Mouse (Mus musculus) thymus, postnatal 25 days (tissue): ENCODE measurements around the gene Mrps18b.
A peak's percentile ranks its signal among the peaks of the same experiment; 100 is the strongest.

Source experiments
- DNase-seq: peaks from one replicate; pipeline ENCODE4 v3.0.0; 2022

The Mrps18b gene

DNA sequence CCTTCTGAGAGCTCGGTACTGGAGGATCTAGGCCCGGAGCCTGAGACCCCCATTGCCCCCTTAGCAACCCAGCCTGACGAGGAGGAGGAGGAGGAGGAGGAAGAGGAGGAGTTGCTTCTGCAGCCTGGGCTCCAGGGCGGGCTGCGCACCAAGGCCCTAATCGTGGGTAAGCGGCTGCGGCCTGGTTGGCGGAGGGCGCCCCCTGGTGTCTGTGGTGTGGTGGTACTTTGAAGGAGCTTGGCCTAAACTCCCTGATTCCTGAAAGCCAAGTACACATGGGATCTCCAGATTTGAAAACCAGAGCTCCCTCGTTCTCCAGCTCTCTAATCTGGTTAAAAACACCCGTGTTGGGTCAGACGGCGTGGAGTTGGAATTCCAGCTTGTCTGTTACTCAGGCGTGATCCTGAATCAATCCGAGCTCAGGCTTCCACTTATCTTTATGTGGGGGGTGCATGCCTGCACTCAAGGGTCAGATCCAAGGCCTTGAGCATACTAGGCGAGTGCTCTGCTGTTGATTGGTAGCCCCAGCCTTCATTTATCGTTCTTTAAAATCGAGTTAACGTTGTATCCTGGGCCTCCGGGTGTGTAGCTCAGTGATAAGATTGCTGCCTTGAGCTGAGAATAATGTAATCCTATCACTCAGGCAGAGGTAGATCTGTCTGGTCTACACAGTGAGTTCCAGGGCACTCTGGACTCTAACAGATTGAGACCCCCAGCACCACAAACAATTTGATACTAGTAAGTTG, 42.2 kb downstream of the Mrps18b start:
- DNase-seq = peak; percentile 91

DNA sequence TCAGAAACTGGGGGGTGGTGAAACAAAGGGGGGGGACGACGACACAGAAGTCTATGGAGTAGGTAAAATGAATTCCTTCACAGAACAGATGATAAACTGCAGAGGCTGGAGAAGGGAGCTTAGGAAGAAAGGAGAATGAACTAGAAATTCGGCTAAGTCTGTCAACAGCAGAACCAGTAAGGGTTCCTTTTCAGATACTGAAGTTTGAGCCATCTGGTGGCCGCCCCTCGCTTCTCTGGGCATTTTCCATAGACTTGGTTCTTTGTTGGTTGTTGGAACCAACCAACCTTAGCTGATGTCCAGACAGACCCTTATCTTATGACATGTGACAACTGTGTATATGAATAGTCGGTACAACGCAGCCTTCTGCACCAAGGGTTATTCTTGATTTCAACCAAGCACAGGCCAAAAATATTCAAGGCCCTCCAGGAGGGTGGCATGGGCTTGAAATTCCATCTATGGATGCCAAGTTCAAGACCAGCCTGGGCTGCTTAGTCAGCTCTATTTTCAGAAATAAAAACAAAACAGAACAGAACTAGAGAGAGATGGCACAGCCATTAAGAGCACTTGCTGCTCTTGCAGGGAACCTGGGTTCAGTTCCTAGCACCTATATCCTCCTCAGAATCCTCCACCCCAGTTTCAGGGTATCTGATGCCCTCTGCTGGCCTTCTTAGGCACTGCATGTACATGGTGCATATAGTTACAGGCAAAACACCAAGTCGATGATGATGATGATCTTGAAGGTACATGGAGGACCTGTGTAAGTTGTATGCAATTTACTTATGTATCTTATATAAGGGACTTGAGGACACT, 45.1 kb downstream of the Mrps18b start:
- DNase-seq = peak; percentile 58

DNA sequence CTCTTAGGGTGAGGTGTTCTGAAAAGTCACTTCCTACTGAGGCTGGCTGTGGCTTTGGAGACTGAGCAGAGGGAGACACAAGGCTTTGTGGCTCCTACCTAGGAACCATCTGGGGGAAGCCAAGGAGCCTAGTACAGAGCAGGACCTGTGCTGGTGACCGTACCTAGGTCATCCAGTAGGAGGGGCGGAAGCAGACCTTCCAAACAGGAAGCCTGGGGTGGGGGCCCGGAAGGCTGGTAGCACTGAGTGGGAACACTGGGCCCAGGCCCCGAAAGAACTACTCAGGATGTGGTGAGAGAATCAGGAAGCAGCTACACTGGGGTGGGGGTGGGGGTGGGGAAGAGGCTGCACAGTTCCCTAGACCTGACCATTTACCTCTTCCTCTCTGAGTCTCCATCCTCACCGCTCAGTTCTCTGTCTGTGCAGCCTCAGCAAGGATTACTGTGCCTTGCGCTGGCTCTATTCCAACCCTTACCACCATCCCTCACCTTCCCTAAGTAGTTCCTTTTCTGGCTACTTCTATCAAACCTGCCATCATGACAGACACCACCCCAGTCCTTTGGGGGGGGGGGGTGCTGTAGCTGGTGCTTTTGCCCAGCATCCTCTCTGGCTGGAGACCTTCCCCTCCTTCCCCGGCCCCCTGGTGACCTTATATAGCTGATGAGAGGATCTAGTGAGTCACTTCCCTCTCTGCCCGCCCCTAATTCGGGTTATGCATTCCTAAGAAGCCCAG, 45.9 kb downstream of the Mrps18b start:
- DNase-seq = peak; percentile 89

DNA sequence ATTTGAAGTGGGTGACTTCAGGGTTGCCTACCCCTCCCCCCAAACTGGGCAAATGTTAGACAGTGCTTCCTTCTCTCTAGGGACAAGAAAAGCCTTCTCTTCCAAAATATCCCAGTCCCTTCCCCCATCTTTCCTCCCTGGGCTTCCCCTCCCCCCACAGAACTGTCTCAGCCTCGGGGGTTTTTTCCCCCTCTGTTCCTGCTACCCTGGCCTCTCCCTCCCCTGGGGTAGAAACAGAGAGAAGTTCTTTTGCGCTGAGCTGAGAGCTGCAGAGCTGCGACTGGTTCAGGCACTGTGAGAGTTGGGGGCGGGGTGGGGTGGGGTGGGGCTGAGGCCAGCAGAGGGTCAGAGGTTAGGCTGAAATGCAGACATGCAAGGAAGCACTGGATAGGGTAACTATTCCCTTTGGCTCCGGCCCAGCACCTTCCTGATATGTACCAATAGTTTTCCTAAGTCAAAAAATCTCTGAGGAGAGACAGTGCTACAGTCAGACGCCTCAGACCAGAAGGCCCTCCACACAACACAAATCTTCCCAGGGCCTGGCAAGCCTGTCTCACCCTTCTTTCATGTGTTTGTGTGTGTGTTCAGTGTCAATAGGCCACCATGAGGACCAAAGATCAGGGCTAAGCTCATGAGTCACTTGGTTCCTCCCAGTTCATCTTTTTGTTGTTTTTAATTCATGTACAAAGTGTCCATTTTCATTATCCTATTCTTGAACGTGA, 46.7 kb downstream of the Mrps18b start:
- peak; percentile 64 for DNase-seq

DNA sequence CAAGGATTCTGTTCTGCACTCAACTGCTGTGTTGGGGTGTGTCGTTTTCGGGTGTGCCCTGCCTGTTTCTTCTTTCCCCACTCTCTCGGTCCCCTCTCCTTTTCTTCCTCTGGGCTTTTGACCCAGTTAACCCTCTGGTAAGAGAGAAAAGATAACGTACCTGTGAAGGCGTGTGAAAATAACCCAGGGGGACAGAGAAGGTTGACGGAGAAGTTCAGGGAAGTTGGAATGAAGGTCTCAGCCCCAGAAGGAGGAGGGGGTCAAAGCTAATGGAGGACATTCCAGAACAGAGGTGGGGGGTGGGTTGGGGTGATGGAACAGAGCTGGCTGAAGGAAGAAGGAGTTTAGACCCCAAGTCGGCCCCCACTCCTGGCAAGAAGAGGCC, 47.2 kb downstream of the Mrps18b start:
- peak; percentile 39 for DNase-seq

DNA sequence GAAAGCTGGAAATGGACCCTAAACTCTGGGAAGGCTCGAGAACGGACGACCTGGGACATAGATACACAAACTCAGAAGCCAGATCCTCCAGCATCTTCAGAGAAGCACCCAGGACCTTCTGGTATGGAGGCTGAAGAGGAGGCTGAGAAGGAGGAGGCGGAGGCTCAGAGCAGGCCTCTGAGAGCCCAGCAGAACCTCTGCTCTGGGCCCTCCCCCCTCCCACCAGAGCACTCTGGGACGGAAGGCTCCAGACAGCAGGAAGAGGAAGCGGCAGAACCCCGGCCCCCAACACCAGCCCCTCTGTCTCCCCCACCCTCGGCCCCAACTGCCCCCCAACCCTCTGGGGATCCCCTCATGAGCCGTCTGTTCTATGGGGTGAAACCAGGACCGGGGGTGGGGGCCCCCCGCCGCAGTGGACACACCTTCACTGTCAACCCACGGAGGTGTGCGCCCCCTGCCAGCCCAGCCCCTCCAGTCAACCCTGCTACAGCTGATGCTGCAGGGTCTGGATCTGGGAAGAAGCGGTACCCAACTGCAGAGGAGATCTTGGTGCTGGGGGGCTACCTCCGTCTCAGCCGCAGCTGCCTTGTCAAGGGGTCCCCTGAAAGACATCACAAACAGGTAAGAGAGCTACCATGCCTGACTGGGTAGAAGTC, 47.9 kb downstream of the Mrps18b start:
- peak; percentile 73 for DNase-seq

DNA sequence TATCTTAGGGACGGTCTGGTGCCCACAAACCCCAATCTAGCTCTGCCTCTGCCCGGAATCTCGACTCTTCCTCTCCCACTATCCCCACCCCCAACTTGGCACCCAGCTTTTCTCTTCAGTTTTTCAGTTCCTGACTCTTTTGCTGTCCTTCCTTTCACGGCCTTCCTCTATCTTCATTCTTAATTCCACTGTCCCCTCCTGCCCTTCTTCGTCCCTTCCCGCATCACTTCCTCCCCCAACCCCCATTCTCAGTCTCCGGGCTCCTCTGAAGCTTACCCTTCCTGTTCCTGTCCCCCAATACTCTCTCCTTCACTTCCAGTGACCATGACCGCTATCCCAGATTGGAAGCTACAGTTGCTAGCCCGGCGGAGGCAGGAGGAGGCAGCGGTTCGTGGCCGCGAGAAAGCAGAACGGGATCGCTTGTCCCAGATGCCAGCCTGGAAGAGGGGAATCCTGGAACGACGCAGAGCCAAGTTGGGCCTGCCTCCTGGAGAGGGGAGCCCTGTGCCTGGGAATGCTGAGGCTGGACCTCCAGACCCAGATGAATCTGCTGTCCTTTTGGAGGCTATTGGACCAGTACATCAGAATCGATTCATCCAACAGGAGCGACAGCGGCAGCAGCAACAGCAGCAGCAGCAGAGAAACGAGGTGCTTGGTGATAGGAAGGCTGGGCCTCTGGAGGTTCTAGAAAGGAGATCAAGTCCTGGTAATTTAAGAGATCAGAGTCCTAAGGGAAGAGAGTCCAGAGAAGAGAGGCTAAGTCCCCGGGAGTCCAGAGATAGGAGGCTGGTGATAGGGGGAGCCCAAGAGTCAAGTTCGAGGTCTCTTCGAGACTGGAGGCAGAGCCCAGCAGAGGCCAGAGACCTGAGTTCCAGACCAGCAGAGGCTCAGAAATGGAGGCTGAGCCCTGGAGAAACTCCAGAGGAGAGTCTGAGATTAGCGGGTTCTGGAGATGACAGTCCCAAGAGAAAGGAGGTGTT, 49.0 kb downstream of the Mrps18b start:
- DNase-seq = peak; percentile 71

DNA sequence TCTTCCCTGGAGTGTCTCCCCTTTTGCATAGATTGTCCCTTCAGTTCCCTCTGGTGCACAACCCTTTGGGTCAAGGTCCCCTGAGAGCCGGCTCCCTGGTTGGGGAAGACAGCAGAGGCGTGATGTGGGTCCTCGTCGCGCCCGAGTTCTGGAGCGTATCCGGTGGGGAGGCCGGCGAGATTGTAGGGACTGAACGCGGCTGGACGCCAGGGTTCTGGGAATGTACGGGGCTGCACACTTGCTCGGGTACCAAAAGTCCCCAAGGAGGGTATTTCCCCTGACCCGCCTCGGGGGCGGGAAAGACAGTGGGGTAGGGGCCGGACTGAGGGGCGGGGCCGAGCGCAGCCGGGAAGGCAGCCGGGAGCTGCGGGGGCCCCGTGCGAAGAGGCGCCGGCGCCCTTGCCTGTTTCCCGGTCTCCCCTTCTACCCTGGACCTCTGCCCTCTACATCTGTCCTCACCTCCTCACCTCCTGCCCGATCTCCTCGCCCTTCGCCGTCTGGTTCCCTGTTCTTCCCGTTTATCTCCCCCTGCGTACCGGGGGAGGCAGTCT, 49.8 kb downstream of the Mrps18b start:
- peak; percentile 63 for DNase-seq

DNA sequence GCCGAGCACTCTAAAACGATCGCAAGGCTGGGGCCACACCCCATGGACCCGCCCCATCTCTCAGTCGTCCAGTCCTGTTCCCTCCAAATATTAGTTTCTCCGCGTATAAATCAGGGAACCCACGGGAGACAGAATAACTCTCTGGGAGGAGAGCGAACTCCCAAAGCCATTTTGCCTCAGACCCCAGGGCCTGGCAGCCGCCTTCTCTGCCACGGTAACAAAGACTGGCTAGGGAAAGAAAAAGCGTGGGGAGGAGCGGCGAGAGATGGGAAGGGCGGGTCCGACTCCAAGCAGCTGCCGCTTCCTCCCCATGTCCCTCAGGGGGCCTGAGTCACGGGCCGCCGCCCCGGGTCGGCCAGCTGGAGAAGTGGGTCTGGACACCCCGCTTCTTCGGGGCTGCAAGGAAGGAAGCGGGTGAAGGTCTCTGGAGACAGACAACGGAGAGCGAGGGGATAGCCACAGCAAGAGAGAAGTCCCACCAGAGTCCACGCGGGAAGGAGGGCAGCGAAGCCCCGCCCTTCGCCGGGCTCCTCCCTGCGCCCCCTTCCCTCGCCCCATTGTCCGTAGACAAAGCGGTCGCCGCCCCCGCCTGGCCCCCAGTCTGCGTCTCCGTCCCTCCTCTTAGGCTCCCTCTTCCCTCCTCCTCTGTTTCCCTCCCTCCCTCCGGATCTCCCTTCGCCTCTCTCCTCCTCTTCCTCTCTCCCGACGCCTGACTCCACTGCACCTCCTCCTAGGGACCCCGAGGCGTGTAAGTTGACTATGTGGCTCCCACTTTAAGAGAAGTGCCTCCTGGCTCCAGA, 50.5 kb downstream of the Mrps18b start, which contains the start of gene Ppp1r18:
Ppp1r18 (plus strand) TSS at position 113 of the 800 bp plus-strand sequence.
- peak; percentile 50 for DNase-seq

DNA sequence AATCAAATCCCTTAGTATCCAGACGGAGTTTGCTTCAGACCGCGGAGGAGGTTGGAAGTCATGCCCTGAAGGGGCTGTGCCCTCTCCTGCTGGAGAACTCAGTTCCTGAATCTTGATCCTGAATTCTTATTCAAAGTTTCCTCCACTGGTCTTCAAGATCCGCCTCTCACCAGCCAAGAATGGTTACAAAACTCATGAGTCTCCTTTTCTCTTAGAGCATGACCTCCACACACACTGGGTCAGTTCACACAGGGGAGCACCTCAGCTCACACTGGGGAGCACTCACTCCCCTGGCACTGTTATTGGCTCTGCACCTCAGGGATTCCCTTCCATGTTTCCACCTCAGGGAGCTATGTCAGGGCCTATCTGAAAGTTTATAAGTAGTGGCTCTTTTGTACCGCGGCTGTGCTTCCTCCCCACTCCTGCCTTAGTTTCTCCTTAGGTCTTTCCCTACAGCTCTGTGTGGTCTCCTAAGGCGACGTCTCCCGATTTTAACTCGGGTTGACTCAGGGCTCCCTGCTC, 51.3 kb downstream of the Mrps18b start:
- no peak for DNase-seq

DNA sequence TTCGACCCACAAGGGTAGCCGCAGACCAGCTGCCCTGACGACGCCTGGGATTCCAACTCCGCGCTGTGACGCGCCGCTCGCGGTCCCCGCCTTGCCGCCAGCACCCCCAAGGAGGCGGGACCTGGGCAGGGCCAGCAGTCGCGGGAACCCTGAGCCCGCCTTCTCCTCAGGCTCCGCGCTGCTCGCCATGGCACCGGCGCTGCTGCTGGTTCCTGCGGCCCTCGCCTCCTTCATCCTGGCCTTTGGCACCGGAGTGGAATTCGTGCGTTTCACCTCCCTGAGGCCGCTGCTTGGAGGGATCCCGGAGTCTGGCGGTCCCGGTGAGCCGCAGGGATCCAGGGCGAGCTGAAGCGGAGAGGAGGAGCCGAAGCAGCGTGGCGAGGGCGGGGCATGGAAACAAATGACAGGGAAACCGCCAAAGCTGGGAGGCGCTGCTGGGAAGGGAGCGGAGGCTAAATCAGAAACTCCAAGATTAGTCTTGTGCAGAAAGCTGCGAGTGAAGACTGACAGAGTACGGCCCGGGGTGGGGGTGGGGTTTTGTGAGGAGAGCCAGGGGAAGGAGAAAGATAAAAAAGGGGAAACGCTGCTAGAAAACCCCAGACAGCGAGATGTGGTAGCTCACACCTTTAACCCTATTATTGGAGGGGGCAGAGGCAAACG, 54.9 kb downstream of the Mrps18b start, which contains the start of gene Nrm:
Nrm (plus strand) TSS at position 121 of the 660 bp plus-strand sequence.
- peak; percentile 88 for DNase-seq

DNA sequence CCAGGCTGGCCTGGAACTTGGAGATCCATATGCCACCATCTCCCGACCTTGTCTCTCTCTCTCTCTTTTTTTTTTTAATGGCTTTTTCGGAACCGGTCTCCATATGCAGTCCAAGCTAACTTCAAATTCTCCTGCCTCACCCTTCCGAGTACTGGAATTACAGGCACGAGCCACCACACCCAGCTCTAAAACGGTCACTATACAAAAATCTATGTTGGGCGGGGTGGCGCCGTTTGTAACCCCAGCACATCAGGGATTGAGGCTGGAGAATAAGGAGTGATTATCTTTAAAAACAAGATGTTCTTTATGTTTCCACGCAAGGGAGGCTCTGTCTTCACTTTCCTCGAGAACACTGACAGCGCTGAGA, 55.4 kb downstream of the Mrps18b start:
- no peak for DNase-seq
